Mouse (Mus musculus) layer of hippocampus, adult 11-12 months (tissue): ENCODE measurements around the gene Mfn2.

Source experiments
- DNase-seq: peaks from one replicate; pipeline ENCODE4 v3.0.0; 2022; ENCODE audit warnings: low spot score

Gene Mfn2

DNA sequence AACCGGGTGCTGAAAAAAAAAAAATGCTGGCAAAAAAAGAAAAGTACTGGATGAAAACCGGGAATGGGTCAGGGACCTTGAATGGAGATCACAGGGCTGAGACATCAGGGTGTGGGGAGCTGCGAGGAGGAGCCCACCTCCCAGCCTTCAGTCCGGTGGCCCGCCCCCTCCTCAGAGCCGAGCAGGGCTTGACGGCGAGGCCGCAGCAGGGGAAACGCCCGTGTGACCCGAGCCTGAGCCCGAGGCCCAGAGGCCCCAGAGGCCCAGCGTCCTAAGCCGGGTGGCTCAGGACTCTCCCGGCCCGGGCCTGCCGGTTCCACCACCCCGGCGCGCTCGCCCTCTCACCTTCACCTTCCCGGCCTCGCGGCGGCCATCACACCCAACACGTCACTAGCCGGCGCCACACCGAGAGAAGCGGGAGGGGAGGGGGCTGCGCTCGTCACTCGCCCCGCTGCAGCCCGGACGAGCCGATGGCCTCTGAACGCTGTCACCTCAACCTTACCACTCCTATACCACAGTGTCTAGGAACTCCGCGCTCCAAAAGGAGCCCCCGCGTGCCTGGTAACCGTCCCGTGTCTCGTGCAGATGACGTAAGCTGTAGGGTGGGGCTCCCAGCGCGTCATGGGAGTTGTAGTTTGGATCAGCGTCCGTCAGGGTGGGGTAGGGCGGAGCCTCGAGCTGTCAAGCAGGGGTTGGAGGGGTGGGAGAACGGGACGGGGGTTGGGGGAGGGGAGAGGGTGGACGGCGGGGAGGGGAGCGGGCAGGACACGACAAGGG, at the start of gene Mfn2:
Gene Mfn2 (minus strand): TSS at position 392 of the 777 bp plus-strand sequence.
- peak; percentile 93 for DNase-seq

DNA sequence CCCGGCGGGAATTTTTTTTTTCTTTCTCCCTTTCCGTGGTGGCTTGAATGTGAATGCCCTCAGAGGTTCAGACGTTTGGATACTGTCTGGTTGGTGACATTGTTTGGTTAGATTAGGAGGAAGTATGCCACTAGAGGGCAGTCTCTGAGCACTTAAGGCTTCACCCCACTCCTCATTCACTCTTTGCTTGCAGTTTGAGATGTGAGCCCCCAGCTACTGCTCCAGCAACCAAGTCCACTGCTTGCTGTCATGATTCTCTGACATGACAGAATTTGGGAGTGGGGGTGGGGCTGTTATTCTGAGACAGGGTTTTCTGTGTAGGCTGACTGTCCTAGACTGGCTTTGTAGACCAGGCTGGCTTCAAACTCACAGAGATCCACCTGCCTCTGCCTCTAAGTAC, 49.1 kb upstream of the Mfn2 start:
- peak; percentile 76 for DNase-seq

DNA sequence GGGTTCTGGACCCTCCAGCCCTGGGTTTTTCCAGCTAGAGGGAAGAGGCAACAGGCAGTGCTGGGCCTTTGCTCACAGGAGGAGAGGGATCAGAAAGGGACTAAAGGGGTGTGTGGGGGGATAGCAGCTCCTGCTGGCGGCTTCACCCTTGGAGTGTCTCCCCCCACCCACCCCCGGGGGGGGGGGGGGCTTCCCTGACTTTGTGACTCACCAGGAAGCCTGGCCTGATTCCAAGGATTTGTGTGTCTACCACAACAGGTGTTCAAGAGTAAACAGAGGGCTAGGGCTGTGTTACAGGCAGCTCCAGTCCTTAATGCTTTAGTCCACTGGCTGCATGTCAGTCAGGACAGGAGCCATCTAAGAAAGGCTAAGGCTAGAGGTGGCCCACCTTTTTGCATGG, 43.0 kb upstream of the Mfn2 start:
- DNase-seq = no peak

DNA sequence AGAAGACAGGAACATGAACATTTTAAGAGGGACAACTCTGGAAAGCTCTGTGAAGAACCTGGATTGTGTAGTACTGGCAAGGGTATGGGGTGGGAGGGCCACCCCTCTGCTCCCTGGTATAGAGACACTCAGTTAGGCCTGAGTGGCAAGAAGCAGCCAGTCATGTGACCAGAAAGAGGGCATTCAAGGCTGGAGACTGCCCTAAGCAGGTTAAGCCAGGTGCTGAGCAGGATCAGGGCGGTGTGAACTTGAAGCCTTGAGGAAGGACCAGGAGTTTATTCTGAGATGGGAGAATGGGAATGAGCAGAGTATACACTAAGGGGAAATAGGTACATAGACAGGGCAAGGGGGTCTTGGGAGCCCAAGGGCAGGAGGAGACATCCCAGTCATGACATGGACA, 38.5 kb upstream of the Mfn2 start:
- DNase-seq = no peak

DNA sequence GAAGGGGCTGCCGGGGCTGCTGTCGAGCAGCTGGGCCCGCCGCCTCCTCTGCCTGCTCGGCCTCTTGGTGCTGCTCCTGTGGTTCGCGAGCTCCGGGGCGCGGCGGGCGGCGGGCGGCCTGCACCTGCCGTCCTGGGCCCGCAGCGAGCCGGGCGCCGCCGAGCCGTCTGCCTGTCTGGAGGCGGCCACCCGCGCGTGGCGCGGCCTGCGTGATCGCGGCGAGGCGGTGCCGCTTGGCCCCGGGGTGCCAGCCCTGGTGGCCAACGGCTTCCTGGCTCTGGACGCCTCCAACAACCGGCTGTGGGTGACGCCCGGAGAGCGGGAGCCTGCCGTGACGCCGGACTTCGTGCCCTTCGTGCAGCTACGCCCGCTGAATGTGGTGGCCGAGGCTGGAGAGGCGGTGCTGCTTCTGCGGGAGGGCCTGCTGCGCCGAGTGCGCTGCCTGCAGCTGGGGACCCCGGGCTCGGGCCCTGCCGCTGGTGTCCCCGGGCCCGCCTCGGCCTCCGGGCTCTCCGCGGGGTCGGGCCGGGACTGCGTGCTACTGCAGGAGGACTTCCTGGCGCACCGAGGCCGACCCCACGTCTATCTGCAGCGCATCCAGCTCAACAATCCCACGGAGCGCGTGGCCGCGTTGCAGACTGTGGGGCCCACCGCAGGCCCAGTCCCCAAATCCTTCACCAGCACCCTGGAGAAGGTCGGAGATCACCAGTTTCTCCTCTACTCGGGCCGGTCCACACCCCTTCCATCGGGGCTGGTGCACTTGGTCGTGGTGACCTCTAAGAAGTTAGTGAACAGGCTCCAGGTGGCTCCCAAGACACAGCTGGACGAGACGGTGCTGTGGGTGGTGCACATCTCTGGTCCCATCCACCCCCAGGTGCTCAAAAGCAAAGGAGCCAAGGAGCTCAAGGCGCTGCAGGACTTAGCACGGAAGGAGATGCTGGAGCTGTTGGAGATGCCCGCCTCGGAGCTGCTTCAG, 36.8 kb upstream of the Mfn2 start:
- DNase-seq = no peak

DNA sequence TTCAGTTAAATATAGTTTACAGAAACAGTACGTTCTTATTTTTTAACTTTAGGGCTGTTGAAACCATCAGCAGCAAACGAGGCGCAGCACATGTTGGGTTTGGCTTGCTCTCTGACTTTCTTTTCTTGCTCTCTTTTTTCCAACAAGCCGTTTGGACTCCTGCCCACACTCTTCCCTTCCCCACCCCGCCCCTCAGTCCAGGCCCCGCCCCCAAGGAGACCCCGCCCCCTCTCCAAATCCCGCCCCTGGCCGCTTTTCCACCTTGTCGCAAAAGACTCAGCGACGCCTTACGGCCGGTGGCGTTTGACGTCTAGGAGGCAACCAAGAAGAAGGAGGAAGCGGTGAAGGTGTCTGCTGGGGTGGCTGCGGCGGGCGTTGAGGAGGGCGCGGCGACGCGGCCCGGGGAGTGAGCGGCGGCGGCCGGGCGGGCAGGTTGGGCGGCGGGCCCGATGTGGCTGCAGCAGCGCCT, 36.1 kb upstream of the Mfn2 start, which contains the start of gene 2510039O18Rik:
Gene 2510039O18Rik (plus strand): TSS at position 320 of the 469 bp plus-strand sequence.
- DNase-seq = peak; percentile 84

DNA sequence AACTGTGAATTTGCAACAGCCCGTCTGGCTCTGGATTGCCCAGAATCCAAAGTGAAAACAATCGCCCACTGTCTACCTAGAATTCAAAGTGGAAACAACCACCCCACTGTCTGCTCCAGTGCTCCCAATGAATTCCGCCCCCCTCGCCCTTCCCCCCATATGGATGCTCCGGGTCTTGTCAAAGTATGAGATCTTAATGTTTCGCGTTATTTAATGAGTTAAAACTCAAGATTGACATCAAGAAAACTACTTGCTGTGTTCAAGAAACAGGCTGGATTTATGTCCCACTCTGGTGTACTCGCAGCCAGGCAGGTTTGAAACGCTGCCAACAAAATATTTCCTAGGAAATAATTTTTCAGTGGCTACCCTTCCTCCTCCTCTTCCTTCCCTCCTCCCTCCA, 35.6 kb upstream of the Mfn2 start:
- DNase-seq = no peak

DNA sequence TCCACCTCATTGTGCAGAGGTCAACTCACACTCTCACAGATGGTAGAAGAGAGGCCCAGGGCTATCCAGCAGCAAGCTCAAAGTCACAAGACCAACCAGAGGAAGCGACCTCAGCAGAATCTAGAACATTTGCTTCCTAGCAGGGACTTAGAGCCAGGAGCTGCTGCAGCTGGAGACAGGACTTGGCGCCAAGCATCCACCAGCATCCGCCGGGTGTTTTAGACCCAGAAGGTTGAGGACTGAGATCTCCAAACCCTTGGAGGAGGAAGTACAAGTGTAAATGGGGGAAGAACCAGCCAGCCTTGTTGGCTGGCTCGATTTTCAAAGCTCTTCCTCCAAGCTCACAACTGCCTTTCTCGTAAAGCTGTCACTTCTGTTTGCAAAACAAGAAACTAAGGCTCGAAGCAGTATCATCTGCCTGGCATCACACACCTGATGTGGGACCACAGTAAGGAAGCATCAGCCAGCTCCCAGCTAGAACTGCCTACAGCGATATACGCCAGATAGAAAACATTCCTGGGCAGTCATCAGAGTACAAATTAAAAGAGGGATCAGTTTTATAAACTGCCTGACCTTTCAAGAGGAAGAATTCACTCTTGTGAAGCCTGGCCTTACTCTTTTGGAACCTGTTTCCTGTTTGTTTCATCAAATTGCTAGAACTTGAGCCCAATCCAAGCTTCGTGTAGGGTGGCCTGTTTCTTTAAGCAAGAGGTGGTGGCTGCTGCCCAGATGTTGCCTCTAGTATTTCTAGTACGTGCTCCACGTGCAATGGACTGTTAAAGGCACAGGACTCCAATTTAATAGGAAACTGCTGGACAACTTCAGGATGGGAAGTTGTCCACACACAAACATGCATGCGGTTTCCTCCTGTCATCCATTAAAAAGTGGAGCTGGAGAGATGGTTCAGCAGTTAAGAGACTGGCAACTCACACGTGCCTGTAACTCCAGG, 33.9 kb upstream of the Mfn2 start:
- no peak for DNase-seq

DNA sequence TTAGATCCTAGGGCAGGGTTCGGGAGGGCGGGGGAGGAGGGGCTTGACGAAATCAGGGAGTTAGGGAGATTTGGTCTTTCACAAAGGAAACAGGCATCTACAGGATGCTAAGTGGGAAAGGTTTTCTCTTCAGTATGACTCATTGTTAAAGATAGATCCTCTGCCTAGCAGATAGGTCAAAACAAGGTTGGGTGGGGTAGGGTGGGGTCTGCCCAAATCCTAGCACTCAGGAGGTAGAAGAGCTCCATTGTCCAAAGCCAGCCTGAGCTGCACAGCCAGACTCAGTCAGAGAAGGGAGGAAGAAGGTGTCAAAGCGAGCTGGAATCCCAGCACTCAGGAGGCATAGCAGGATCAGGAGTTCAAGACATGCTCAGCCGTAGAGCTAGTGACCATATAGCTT, 33.0 kb upstream of the Mfn2 start:
- no peak for DNase-seq

DNA sequence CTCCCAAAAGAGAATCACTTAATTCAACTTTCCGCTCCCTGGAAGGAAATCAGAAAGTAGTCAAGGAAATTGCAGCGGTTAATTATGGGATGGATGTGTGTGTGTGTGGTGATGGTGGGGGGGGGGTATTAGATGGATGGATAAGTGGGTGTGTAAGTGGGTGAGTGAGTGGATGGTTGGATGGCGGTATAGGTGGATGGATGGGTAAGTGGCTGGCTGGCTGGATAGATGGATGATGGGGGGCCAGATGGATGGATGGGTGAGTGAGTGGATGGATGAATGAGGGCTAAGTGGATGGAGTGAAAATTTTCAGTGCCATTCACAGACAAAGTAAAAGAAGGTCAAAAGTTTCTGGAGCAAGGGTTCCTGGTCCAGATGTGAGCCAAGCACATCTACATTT, 32.5 kb upstream of the Mfn2 start:
- DNase-seq = no peak

DNA sequence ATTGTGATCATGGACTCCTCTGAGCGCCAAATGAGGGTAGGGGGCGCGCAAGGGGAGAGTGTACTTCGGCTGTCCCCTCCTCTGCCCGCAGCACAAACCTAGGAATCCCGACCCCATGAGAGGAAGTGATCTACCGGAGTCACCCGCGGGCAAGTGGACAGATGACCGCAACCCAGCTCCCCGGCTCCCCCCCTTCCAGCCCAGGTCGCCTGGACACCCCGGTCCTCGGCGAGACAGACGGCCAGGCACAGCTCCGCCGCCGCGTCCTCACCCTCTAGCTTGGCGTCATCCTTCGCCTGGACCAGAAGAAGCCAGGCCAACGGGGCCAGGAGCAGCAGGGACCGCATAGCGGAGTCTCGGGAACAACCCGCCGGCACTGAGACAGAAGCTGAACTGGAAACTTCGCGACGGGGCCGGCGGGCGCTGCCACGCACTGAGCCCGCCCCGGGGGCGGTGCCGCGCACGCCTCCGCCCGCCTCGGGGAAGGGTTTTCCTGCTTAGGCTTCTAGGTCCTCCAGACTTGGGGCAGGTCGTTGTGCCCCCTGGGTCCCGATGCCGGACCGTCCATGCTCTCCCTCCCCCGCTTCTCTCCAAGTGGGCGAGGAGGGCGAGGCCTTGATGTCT, 31.9 kb upstream of the Mfn2 start, which contains the start of gene Plod1:
Gene Plod1 (minus strand): TSS at position 437 of the 624 bp plus-strand sequence.
- peak; percentile 80 for DNase-seq

DNA sequence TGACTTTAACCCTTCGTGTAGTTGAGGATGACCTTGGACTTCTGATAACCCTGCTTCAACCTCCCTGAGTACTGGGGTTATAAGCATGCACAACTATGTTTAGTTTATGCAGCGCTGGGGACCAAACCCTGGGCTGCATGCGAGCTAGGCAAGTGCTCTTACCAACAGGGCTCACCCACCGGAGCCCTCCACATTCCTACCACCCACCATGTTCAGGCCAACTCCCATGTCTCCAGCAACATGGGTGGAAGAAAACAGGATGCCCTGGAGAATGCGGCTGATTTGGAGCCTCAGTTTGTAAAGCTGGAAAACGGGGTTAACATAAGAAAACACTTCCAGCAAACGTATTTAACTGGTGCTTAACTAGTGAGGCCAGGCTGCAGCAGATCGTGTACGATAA, 31.4 kb upstream of the Mfn2 start:
- no peak for DNase-seq

DNA sequence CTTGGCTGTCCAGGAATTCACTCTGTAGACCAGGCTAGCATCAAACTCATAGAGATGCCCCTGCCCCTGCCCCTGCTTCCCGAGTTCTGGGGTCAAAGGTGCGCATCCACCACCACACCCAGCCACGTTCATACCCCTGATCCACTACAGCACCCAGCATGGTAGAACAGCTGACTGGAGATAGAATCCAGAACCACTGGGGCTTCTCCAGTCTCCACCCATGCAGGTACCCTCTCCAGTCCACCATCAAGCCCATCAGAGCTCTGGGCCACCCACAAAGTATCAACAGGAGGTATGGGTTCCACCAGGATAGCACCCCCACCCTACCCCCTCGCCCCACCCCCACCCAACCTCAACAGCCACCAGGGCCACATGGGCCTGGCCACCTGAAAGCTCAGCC, 30.1 kb upstream of the Mfn2 start:
- DNase-seq = no peak

DNA sequence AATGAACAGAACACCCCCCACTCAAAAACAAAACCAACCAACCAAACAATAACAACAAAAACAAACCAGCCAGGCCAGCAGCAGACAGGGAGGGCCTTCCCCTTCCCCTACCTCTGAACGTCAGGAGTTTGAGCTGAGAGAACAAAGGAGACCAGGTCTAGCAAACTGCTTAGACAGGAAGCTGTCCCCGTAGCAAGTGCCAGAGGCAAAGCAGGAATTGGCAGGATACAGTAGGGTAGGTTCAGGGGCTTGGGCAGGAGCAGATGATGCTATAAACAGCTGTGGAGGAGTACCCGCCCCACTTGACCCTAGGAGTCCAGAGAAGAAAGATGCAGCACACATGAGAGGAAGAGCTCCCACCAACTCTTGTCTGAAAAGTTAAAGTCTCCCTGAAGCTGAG, 29.6 kb upstream of the Mfn2 start:
- DNase-seq = no peak

DNA sequence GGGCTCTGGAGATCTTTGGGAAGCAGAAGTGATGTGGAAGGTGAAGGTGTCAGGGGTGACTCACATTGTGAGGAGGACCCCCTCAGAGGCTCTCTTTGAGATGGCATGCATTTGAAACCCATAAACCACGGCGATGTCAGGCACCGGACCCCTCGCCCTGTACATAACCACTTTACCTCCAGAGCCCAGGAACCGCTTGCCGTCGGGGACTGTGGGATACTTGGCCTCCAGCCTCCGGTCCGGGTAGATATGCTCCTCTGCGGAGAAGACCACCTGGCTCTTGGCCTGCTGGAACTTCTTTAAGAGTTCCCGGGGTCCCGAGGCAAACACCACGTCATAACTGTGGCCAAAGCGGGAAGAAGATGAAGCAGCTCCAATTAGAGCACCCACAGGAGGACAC, 26.4 kb upstream of the Mfn2 start:
- no peak for DNase-seq

DNA sequence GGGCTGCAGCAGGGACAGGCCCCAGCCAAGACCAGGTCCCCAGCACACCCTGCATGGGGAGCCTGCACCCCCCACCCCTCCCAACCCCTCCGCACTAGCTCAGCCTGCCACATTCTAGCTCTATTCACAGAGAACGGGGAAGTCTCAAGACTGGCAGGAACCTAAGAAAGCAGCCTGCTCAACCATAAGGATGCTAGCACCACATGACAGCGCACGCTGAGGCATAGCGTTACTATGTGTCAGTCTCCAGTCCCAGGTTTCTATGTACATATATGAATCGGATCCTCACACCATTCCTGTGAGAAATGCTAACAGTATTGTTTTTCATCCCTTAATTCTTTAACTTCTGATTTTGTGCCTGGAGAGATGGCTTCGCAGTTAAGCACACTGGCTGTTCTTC, 24.0 kb upstream of the Mfn2 start:
- no peak for DNase-seq

DNA sequence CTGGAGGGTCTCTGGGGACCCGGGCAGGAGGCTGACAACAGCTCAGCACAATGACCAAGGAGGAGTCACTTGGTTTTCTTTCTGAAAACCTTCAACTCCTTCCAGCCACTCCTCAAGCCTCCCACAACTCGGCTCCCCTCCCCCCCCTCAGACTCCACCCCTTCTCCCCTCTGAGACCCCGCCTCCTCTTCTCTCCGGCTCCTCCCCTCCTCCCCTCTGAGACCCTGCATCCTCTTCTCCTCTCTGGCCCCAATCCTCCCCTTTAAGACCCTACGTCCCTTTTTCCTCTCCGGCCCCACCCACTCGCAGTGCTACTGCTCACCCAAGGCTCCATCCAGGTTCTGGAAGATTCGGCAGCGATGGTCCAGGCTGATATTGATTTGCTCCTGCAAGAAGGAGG, 23.6 kb upstream of the Mfn2 start:
- DNase-seq = no peak

DNA sequence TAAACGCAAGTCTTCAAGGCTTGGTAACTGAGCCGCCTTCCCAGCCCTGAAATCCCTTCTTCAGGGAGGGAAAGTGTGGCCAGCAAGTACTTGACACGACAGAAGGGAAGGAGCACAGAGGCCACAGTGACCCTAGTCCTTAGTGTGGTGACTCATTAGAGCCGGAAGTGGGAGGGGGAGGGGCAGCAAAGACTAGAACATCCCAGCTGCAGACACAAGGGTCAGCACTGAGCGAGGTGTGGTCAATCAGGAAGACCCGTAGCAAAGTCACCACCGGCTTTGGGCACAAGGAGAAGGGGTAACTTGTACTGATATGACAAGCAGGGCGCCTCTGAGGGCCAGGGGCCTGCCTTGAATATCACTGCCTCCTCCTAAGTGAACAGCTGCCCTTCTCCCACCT, 23.2 kb upstream of the Mfn2 start:
- no peak for DNase-seq

DNA sequence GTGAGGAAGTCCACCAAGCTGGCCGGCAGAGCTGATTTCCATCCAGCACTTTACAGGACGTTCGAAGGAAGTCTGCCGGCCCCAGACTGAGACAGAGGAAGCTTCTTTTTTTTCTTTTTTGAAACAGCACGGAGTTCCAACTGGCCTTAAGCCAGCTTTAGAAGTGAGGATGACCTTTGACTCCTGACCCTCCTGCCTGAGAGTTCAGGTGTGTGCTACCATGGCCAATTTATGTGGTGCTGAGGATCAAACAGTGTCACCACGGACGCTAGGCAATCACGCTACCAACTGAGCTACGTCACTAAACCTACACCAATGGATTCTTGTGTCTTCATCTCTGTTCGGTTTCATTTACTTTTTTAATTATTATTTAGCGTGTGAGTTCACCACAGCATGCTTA, 17.8 kb upstream of the Mfn2 start:
- DNase-seq = no peak

DNA sequence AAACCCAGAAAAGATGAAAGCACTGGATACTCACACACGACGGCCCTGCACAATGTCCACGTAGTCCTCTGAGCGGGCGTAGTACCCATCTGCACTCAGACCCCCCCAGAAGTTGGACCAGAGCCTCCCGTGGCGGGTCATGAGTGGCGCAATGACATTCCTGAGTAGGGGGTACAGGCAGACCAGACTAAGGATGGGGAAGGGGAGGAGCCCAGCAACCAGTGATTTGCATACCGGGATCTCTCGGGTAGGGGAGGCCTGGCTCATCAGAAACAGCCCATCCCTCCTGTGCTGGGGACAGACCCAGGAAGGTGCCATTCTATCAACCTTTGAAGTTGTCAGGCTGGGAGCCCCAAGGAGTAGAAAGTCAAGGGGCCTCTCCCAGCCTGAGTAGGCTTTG, 16.5 kb upstream of the Mfn2 start:
- DNase-seq = no peak

DNA sequence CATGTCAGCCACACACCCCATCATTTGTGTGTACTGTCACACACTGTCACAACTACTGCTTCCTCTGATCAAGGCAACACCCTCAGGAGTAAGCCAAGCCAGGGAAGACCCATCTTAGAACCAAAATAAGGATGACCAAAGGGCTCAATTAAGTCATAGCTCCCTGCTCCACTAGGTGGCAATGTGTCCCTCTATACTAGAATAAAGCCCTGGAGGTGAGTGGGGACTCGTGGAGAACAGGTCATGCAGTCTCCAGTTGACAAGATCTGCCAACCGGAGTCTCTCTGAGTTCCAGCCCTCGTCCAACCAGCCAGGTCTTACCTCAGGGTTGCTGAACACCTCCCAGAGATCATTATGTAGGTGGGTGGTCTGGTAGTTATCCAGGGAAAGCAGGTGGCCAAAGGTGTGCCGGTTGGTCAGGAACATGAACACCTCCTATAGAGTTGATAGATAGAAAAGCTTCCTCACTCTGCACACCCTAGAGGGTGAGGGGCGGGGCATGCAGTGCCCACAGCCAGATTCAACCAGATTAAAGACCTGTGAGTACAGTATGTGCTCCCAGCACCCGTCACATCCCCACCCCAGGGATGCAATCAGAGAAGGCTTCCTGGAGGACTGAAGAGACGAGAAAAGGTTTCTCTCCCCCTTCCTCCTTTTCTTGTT, 14.1 kb upstream of the Mfn2 start:
- peak; percentile 61 for DNase-seq
